Mouse (Mus musculus) small intestine, adult 2 months (tissue): ENCODE results near the gene Wasf3.

Experiments used
- CTCF ChIP-seq: fragments of 200-500 bp; IDR thresholded peaks from 2 replicates; pipeline ENCODE4 v1.5.1; 2012; ENCODE audit warnings: low read depth, mild to moderate bottlenecking, control low read depth, inconsistent platforms, low read length, moderate library complexity, mixed read lengths; ENCODE audit not compliant: insufficient replicate concordance, insufficient read length; ENCODE audit errors: extremely low read depth
- POLR2A ChIP-seq: fragments of 200-500 bp; IDR thresholded peaks from 2 replicates; pipeline ENCODE4 v1.6.1; 2012; ENCODE audit warnings: low read depth, mild to moderate bottlenecking, control low read depth, inconsistent platforms, low read length, moderate library complexity

GRCm38 (mm10) chr5:146340037-146340436 is 44.7 kb upstream of the Wasf3 start:
- TF ChIP-seq POLR2A (no peak), CTCF (no peak)
